27 mouse cellular contexts compared by ENCODE assay signal in the genomic region with DNA sequence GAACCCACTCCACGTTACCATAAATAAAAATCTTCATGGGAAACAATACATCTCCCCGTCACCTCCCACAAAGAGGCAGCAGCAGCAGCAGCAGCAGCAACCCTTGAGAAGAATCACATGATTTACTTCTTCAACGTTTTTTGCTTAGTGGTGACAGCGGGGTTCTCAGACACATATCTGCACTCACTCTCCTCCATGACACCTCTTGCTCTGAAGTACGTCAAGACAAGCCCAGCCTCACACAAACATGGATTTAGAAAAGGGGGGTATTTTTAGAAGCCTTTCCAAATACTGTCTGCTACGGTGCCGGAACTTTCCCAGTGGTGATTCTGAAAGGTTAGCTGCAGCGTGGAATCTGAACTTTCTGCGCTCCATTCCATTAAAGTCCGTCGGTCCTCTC.
DNase-seq lines count a peak whose midpoint lies in the region; ATAC-seq and TF ChIP-seq lines count a peak whose summit lies in the region.
"Had no signal": no experiment of that assay in that cellular context is flagged by ENCODE, and none has a peak within 500 bp of the region (broad histone marks: within the 10 kb centered on the region; RNA-seq: fewer than 3 reads in every experiment).

No protein-coding gene starts in this region.

- peak; percentile 64 for ATAC-seq in heart, embryonic 11.5 days (replicated peaks; ENCODE audit: insufficient number of reproducible peaks, low FRiP score, low TSS enrichment)
- ATAC-seq in heart, embryonic 14.5 days (ENCODE audit: insufficient number of reproducible peaks, insufficient read depth, low FRiP score, low read depth): 0 out of 2 replicates have a peak, but pooled peaks have one; percentile 61
- ATAC-seq in heart, postnatal 0 days (ENCODE audit: insufficient read depth, low read depth): peak; percentile 90
- ATAC-seq: CD4-positive, CD25-positive, alpha-beta regulatory T cell, adult 4 months; forebrain, embryonic 15.5 days; hindbrain, embryonic 16.5 days; intestine, embryonic 15.5 days had no signal

- WGBS in heart, embryonic 11.5 days (ENCODE audit: insufficient replicate concordance): 45% methylated on average over 11 of the region's 11 CpGs
- 25% methylated on average over 11 of the region's 11 CpGs for WGBS in heart, embryonic 14.5 days
- WGBS in heart, postnatal 0 days: 35% methylated on average over 11 of the region's 11 CpGs

- no peak overlapping the region for H3K4me3 ChIP-seq in heart, embryonic 11.5 days (ENCODE audit: low read depth, low read length)
- no peak overlapping the region for H3K4me3 ChIP-seq in heart, embryonic 14.5 days (ENCODE audit: control insufficient read depth in 1 of 2, insufficient read depth in 1 of 2, low read depth in 1 of 2, low read length in 2 of 2)
- no peak overlapping the region for H3K4me3 ChIP-seq in heart, postnatal 0 days (ENCODE audit: low read depth, low read length)
- H3K4me3 ChIP-seq: embryonic facial prominence, embryonic 10.5 days; embryonic facial prominence, embryonic 13.5 days; erythroblast, embryonic 14.5 days; forebrain, embryonic 12.5 days; forebrain, embryonic 15.5 days; hindbrain, embryonic 10.5 days; hindbrain, embryonic 13.5 days; intestine, embryonic 15.5 days; kidney, embryonic 15.5 days had no signal

- TF ChIP-seq CTCF in heart, postnatal 0 days (IDR thresholded peaks at IDR 0.05; ENCODE audit: low read depth): no peak

- TF ChIP-seq EP300 in heart, postnatal 0 days (IDR thresholded peaks at IDR 0.05; ENCODE audit: low read depth): peak; percentile 72; the same call in 1 of the 2 replicates

- peaks cover 28% of the 10 kb centered on the region for H3K4me1 ChIP-seq in heart, embryonic 11.5 days (ENCODE audit: control insufficient read depth, insufficient read depth, low read length)
- H3K4me1 ChIP-seq in heart, embryonic 14.5 days (ENCODE audit: control insufficient read depth in 2 of 2, insufficient read depth in 2 of 2, low read length in 2 of 2): peaks cover 23 to 50% of the 10 kb centered on the region in 2 experiments
- H3K4me1 ChIP-seq in heart, postnatal 0 days (ENCODE audit: control insufficient read depth, insufficient read depth): peaks cover 19% of the 10 kb centered on the region
- H3K4me1 ChIP-seq: embryonic facial prominence, embryonic 10.5 days; forebrain, embryonic 12.5 days; forebrain, embryonic 15.5 days; hindbrain, embryonic 13.5 days; intestine, embryonic 15.5 days had no signal

- no peak overlapping the region for H3K9ac ChIP-seq in heart, embryonic 11.5 days (ENCODE audit: low read depth, low read length)
- no peak overlapping the region for H3K9ac ChIP-seq in heart, embryonic 14.5 days (ENCODE audit: low read length)
- H3K9ac ChIP-seq in heart, postnatal 0 days (replicated peaks; ENCODE audit: low read depth, low read length): no peak overlapping the region
- H3K9ac ChIP-seq: embryonic facial prominence, embryonic 13.5 days; forebrain, embryonic 12.5 days; forebrain, embryonic 15.5 days; hindbrain, embryonic 13.5 days; intestine, embryonic 15.5 days; kidney, embryonic 15.5 days had no signal

- DNase-seq in heart, adult 9 months (ENCODE audit: low spot score in 2 of 2): no peak
- DNase-seq in heart, adult 8-10 months (ENCODE audit: low spot score): no peak
- peak; percentile 87 for DNase-seq in heart, postnatal 0 days (ENCODE audit: low spot score)
- peak; percentile 18 for DNase-seq in heart, postnatal 4 days
- DNase-seq: adrenal gland, adult 8-10 months; adrenal gland, postnatal 25 days; cerebellum, adult 11-12 months; cerebellum, adult 8-10 months; cerebellum, postnatal 10 days; cerebellum, postnatal 36 days; embryo, embryonic 11 days; gastrocnemius, postnatal 25 days; kidney, adult 11 months; kidney, adult 8-10 months had no signal

- no peaks in the 10 kb centered on the region for H3K27me3 ChIP-seq in heart, embryonic 11.5 days (ENCODE audit: control insufficient read depth, insufficient read depth, low read length)
- H3K27me3 ChIP-seq in heart, embryonic 14.5 days (ENCODE audit: control insufficient read depth, insufficient read depth, low read length): no peaks in the 10 kb centered on the region
- H3K27me3 ChIP-seq in heart, postnatal 0 days (ENCODE audit: control insufficient read depth, insufficient read depth, low read length): no peaks in the 10 kb centered on the region
- H3K27me3 ChIP-seq: embryonic facial prominence, embryonic 13.5 days; forebrain, embryonic 12.5 days; forebrain, embryonic 15.5 days; hindbrain, embryonic 13.5 days; intestine, embryonic 15.5 days; kidney, embryonic 15.5 days had no signal

- no peaks in the 10 kb centered on the region; the same call in 1 of the 2 replicates for H3K36me3 ChIP-seq in heart, embryonic 11.5 days (ENCODE audit: control insufficient read depth, insufficient read depth, low read length)
- H3K36me3 ChIP-seq in heart, embryonic 14.5 days (ENCODE audit: control insufficient read depth, insufficient read depth, low read length): peaks cover 23% of the 10 kb centered on the region
- peaks cover 22% of the 10 kb centered on the region for H3K36me3 ChIP-seq in heart, postnatal 0 days (replicated peaks; ENCODE audit: control insufficient read depth, insufficient read depth, low read length)
- H3K36me3 ChIP-seq: forebrain, embryonic 15.5 days; intestine, embryonic 15.5 days had no signal

- H3K9me3 ChIP-seq in heart, embryonic 11.5 days (replicated peaks; ENCODE audit: control insufficient read depth, low read length): no peaks in the 10 kb centered on the region
- no peaks in the 10 kb centered on the region for H3K9me3 ChIP-seq in heart, embryonic 14.5 days (ENCODE audit: control insufficient read depth, low read length)
- no peaks in the 10 kb centered on the region for H3K9me3 ChIP-seq in heart, postnatal 0 days (replicated peaks; ENCODE audit: control insufficient read depth, low read length)
- H3K9me3 ChIP-seq: embryonic facial prominence, embryonic 10.5 days; embryonic facial prominence, embryonic 13.5 days; forebrain, embryonic 12.5 days; forebrain, embryonic 15.5 days; hindbrain, embryonic 10.5 days; hindbrain, embryonic 13.5 days; intestine, embryonic 15.5 days; kidney, embryonic 15.5 days had no signal

- H3K4me2 ChIP-seq in heart, embryonic 11.5 days: no peak overlapping the region
- no peak overlapping the region for H3K4me2 ChIP-seq in heart, embryonic 14.5 days (ENCODE audit: low read length)
- H3K4me2 ChIP-seq in heart, postnatal 0 days (ENCODE audit: low read depth, low read length): no peak overlapping the region
- H3K4me2 ChIP-seq: embryonic facial prominence, embryonic 13.5 days; forebrain, embryonic 12.5 days; forebrain, embryonic 15.5 days; hindbrain, embryonic 13.5 days; intestine, embryonic 15.5 days; kidney, embryonic 15.5 days had no signal

- H3K27ac ChIP-seq in heart, embryonic 11.5 days (ENCODE audit: low read depth, low read length): peak overlapping the region; percentile 67
- peak overlapping the region; percentile 48 to 68 for H3K27ac ChIP-seq in heart, embryonic 14.5 days (replicated peaks in 1 of 2; ENCODE audit: control insufficient read depth in 1 of 2, insufficient read depth in 1 of 2, low read depth in 2 of 2, low read length in 2 of 2)
- H3K27ac ChIP-seq in heart, postnatal 0 days (ENCODE audit: low read depth): peak overlapping the region; percentile 47
- H3K27ac ChIP-seq: embryonic facial prominence, embryonic 10.5 days; embryonic facial prominence, embryonic 13.5 days; forebrain, embryonic 12.5 days; forebrain, embryonic 15.5 days; hindbrain, embryonic 10.5 days; hindbrain, embryonic 13.5 days; intestine, embryonic 15.5 days; kidney, embryonic 15.5 days had no signal

Comparison
In these comparisons a context has a peak if more than half of its experiments do, and no peak if none do; other contexts are left out.
1. DNase-seq: peak in heart, postnatal 0 days (single experiment) and heart, postnatal 4 days (single experiment); none in heart, adult 9 months (0 of 2) and heart, adult 8-10 months (single experiment).
2. Peak in every context shown above with its lines, with median percentiles within 50 percentile points of each other: ATAC-seq and H3K27ac ChIP-seq.